Mouse (Mus musculus) cerebellum, adult 18-20 months (tissue): ENCODE data around the gene 1700037H04Rik.

Experiments
- DNase-seq, 2 experiments: peaks; one replicate each; pipeline ENCODE4 v3.0.0; 2021

The 1700037H04Rik gene

GRCm38 (mm10) chr2:131145536-131145935 is 14.3 kb downstream of the 1700037H04Rik start:
- DNase-seq = no peak

DNA sequence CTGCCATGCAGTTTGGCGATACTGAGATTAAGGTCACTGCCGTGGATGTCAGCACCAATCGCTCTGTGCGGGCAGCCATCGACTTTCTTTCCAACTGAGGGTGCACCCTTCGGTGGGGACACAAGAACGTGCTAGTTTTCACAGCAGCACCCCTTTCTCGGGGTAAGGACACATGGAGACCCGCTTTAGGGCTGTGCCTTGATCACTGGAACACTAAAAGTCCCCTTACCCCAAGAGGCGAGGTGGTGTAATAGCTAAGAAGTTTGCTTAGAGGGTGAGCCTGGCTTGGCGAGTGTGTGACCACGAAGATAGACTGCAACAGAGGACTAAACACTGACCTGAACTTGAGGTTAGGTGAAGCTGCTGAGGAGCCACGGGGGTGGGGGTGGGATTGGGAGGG is 14.8 kb downstream of the 1700037H04Rik start:
- no peak for DNase-seq

GRCm38 (mm10) chr2:131143007-131143780 is 16.7 kb downstream of the 1700037H04Rik start:
- DNase-seq = no peak

GRCm38 (mm10) chr2:131142592-131142991 is 17.3 kb downstream of the 1700037H04Rik start:
- DNase-seq = peak; percentile 31 to 33

DNA sequence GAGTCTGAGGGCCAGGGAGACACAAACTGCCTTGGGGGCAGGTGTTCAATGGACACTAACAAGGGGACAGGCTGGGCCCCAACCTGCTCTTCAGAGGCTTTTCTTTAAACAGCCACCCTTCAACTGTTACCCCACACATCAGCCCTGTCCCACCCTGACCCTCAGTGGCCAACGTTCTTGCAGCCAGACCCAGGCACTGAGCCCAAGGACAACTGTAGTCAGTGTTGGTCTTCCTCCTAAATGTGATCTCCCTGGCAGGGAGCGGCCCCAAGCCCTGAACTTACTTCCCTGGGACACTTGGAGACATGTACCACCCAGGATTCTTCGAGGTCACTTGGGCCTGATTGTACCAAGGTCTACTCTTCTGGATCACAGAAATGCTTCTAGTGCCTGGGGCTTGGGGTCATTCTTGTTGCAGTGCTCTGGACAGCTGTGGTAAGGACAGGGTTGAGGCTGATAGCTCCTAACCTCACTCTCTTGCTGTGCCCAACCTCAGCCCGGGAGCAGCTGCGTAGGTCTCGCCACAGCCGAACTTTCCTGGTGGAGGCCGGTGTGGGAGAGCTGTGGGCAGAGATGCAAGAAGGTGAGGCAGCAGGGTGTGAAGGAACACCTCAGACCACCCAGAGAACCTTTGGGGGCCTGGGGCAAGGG is 18.4 kb downstream of the 1700037H04Rik start:
- DNase-seq = no peak

DNA sequence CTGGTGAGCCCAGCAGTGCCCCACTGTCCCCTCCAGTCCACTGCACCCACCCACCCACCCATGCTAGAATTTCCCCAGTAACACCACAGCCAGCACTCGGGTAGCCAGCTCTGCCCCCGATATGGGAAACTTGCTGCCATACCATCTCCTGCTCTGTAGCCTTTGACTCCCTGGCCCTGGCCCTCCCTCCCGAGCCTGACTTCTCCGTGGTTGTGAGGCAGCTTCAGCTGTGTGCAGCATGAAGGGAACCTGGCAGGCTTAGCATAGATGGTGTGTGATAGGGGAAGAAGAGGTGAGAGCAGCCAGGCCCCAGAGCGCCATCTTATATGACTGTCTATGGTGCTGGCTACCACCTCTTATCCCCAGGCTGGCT is 19.4 kb downstream of the 1700037H04Rik start:
- DNase-seq = no peak

GRCm38 (mm10) chr2:131139886-131140532 is 19.9 kb downstream of the 1700037H04Rik start:
- DNase-seq = no peak

- DNase-seq = no peak
Measured at GRCm38 (mm10) chr2:131139287-131139686, 20.6 kb downstream of the 1700037H04Rik start.

GRCm38 (mm10) chr2:131138760-131139159 is 21.1 kb downstream of the 1700037H04Rik start:
- no peak for DNase-seq

- DNase-seq = no peak
Measured at GRCm38 (mm10) chr2:131138296-131138695, 21.6 kb downstream of the 1700037H04Rik start.

DNA sequence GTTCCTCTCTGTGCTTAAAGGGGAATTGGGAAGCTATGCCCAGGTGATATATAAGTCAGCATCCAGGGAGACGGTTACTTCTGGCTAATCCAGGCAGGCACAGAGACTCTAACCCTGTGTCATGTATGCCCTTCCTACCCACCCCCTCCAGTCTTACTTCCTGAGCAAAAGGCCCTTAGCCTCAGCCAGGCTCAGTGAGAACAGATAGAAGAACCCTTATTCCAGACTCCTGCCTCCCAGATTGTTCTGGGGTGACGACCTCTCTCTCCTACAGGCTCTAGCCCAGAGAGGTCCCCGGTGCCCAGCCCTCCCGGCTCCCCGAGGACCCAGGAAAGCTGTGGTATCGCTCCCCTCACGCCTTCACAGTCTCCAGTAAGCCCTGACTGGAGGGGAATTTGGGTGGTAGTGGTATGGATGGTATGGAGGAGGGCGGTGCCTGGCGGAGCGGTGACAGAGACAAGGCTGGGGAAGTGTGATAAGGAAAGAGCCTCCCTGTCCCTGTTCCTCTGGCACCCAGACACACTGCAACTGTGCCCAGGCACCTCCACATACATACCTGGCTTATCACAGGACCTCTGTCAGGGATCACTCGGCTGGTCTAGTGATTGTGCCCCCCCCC is 24.3 kb downstream of the 1700037H04Rik start:
- DNase-seq = no peak

DNA sequence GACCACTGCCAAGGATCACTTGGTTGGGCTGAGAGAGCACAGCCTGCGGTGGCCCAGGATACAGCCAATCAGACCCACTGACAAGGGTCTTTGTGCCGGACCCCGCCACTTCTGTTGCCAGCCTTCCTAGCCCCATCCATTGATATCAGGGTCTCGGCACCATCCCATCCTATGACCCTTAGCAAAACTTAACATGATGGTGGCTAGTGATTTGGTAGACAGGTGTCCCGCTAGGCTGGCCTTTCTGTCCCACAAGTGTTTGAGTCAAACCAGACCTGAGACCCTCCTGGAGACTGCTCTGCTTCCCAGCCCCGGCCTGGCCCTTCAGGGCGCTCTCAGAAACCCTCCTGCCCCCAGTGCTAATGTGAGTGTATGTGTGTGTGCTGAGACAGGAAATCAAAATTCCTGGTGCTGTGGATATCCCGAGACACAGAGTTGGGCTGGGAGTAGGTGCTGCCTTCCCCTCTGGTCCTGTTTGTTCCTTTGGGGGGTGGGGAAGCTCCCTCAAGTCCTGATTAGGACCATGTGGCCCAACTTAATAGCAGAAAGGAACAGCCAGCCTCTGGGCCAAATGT is 25.0 kb downstream of the 1700037H04Rik start:
- DNase-seq = no peak

- no peak for DNase-seq
Measured at GRCm38 (mm10) chr2:131134381-131134780, 25.5 kb downstream of the 1700037H04Rik start.

- no peak for DNase-seq
Measured at GRCm38 (mm10) chr2:131132930-131133547, 26.8 kb downstream of the 1700037H04Rik start, which contains the start of gene Gm11037. Gm11037 (plus strand) TSS chr2:131133497.

DNA sequence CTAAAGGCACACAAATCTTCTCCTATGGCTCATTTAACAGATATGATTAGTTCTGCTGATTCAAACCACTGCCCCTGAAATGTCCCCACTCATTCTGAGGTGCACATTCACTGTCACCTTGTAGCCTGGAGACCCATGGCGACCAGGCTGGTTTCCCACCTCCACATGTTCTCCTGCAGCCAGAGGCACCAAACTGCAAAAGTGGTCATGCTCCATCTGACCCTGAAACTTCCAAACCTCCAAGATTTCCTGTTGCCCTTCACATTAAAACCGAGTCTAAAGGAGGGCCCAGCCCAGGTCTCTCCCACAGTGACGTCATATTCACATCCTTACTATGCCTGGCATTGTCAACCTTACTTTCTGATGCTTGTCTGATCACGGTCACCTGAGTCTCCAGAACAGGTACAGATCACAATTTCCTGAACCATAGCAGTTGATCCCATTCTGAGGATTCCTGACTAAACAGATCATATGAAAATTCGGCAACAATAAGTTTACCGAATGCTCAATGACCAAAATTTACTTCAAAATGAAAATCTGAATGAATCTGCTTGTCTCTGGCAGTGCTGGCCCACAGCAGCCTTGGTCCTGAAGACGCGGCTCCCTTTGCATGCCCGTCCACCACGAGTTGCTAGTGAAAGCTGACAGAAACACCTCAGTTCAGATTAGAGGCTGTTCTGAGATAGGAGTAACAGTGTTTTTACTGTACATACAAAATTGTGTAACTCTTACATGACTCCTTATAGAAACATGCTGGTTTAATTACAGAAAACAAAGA is 27.6 kb downstream of the 1700037H04Rik start:
- DNase-seq = no peak

GRCm38 (mm10) chr2:131130849-131131248 is 29.0 kb downstream of the 1700037H04Rik start:
- DNase-seq = no peak

DNA sequence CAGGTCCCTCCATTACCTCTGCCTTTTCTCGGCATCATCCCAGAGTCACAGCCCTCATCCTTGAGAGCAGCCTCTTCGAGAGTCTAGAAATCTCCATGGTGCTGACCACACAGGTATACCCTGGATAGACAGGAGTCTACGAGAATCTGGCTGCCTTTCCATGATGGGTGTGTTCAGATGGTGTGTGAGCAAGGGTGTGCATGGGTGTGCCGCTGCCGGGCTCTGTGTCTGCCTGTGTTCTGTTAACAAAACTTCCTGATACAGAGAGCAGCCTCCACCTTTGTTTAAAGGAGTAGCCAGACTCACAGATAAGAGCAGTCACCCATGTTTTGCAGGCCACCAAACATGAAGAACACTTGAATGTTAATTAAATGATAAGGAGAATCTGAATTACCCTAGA is 30.0 kb downstream of the 1700037H04Rik start:
- DNase-seq = no peak

- DNase-seq = no peak
Measured at GRCm38 (mm10) chr2:131128636-131129157, 31.2 kb downstream of the 1700037H04Rik start.

DNA sequence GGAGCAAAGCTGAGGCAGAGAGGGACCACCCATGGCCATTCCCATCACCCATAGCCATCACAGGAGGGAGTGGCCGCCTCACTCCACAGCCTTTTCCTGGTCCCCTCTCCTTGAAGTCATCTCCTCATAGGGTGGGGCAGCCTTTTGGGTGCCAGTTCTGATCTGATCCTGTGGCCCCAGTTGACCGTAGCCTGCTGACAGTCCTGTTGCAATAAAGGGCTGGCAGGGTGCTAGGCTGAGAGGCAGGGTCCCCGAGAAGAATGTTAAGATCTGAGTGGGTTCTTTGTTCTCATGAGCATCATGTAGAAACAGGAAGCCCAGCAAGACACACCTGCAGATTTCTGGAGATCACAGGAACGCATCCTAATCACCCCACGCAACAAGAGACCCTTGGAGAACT is 31.7 kb downstream of the 1700037H04Rik start:
- DNase-seq = no peak

- DNase-seq = no peak
Measured at GRCm38 (mm10) chr2:131127161-131127730, 32.6 kb downstream of the 1700037H04Rik start, which contains the start of gene Hspa12b. Hspa12b (plus strand) TSS chr2:131127280.
